Mouse (Mus musculus): ENCODE results near the gene Trim34b. TPM values are rescaled to one million over a fixed set of nuclear protein-coding genes. Genes with fewer than 3 reads are reported as not detected.

The Trim34b gene
- polyA plus RNA-seq, 1 experiment = not detected

- Histone ChIP-seq H3K4me3 (ENCODE audit: insufficient read depth, poor library complexity, severe bottlenecking) (no peak overlapping the region), H3K27me3 (ENCODE audit: control insufficient read depth, insufficient read depth, insufficient read length) (no peaks in the 10 kb centered on the region), H3K79me2 (ENCODE audit: control insufficient read depth, insufficient read depth) (no peaks in the 10 kb centered on the region), H3K36me3 (ENCODE audit: control insufficient read depth, insufficient read depth) (no peaks in the 10 kb centered on the region), H3K79me3 (ENCODE audit: low read depth) (no peaks in the 10 kb centered on the region), H3ac (ENCODE audit: control insufficient read depth, insufficient read length, low read depth) (no peak overlapping the region)
- no peak for TF ChIP-seq MAX (IDR thresholded peaks at IDR 0.05)
- no peak for TF ChIP-seq FOSL1 (IDR thresholded peaks at IDR 0.05; ENCODE audit: insufficient read depth, low read length, poor library complexity, severe bottlenecking)
- no peak for TF ChIP-seq CEBPB (IDR thresholded peaks at IDR 0.05; ENCODE audit: low read depth)
- TF ChIP-seq USF1 (IDR thresholded peaks at IDR 0.05; ENCODE audit: low read depth) = no peak
- no peak for TF ChIP-seq MYOD1 (IDR thresholded peaks at IDR 0.05; ENCODE audit: control insufficient read depth, insufficient read length, low read depth)
- TF ChIP-seq MYOG (IDR thresholded peaks at IDR 0.05; ENCODE audit: control insufficient read depth, extremely low read depth, insufficient read length) = no peak
- TF ChIP-seq CTCF (IDR thresholded peaks at IDR 0.05; ENCODE audit: control insufficient read depth, insufficient read depth, insufficient read length) = no peak
These were observed 37.1 kb downstream of the Trim34b start for GRCm38 (mm10) chr7:104366339-104366738.

DNA sequence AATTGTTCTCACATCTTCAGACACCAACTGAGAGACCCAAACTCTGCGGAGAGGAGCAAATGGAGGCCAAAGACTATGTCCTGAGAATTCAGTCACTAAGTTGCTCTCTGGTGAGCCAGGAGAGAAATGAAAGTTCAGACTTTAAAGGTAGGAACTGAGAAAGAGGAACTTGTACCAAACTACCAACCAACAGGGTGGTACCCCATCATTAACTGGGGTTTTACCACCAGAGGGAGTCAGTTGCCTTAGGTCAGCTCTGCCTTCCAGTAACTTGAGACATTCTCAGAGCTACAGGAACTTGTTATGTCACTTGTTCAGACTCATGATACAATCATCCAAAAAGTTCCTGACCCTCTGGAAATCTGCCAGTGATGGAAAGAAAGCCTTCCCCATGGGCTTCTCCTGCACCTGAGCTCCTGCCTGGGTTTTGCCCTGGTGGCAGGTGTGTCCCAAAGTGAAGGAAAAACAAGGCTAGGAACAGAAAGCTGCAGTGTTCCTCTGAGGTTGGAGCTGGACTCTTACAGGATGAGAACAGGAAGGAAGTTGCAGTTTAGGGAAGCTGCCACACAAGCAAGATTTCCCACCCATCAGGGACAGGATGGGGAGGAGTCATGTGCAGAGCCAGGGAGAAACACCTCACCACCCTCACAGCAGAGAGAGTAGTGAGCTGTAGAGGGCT lies 40.6 kb downstream of the Trim34b start, which contains the start of gene Trim30b:
Gene Trim30b, minus strand, starts transcription at position 149 of the 679 bp plus-strand sequence.
- no peaks in the 10 kb centered on the region for H3K79me2 ChIP-seq (ENCODE audit: control insufficient read depth, insufficient read depth)
- no peaks in the 10 kb centered on the region for H3K36me3 ChIP-seq (ENCODE audit: control insufficient read depth, insufficient read depth)
- TF ChIP-seq CTCF (IDR thresholded peaks at IDR 0.05; ENCODE audit: control insufficient read depth, insufficient read depth, insufficient read length) (no peak), MYOD1 (IDR thresholded peaks at IDR 0.05; ENCODE audit: control insufficient read depth, insufficient read length, low read depth) (no peak), MAX (IDR thresholded peaks at IDR 0.05) (no peak), CEBPB (IDR thresholded peaks at IDR 0.05; ENCODE audit: low read depth) (no peak), MYOG (IDR thresholded peaks at IDR 0.05; ENCODE audit: control insufficient read depth, extremely low read depth, insufficient read length) (no peak), USF1 (IDR thresholded peaks at IDR 0.05; ENCODE audit: low read depth) (no peak), FOSL1 (IDR thresholded peaks at IDR 0.05; ENCODE audit: insufficient read depth, low read length, poor library complexity, severe bottlenecking) (no peak)
- H3ac ChIP-seq (ENCODE audit: control insufficient read depth, insufficient read length, low read depth) = no peak within 1 kb of the TSS
- H3K79me3 ChIP-seq (ENCODE audit: low read depth) = no peaks in the 10 kb centered on the region
- no peak within 1 kb of the TSS for H3K4me3 ChIP-seq (ENCODE audit: insufficient read depth, poor library complexity, severe bottlenecking)
- no peaks in the 10 kb centered on the region for H3K27me3 ChIP-seq (ENCODE audit: control insufficient read depth, insufficient read depth, insufficient read length)

Other genes starting within 250 kb of the Trim34b start
- not detected for gene Olfr645, start 244.0 kb upstream of the Trim34b start, polyA plus RNA-seq (2012; fragmentation: generic; extraction: Trizol)
- not detected for gene Olfr646, start 224.6 kb upstream of the Trim34b start, polyA plus RNA-seq (2012; fragmentation: generic; extraction: Trizol)
- not detected for gene Ubqln5, start 199.6 kb upstream of the Trim34b start, polyA plus RNA-seq (2012; fragmentation: generic; extraction: Trizol)
- not detected for gene Olfr643, start 192.1 kb upstream of the Trim34b start, polyA plus RNA-seq (2012; fragmentation: generic; extraction: Trizol)
- gene Ubqln3, start 186.2 kb upstream of the Trim34b start, polyA plus RNA-seq (2012; fragmentation: generic; extraction: Trizol) = not detected
- not detected for gene Ubqlnl, start 178.9 kb upstream of the Trim34b start, polyA plus RNA-seq (2012; fragmentation: generic; extraction: Trizol)
- not detected for gene Olfm5, start 164.6 kb upstream of the Trim34b start, polyA plus RNA-seq (2012; fragmentation: generic; extraction: Trizol)
- gene Olfr648, start 146.1 kb upstream of the Trim34b start, polyA plus RNA-seq (2012; fragmentation: generic; extraction: Trizol) = not detected
- gene Olfr649, start 133.5 kb upstream of the Trim34b start, polyA plus RNA-seq (2012; fragmentation: generic; extraction: Trizol) = not detected
- gene Trim6, start 110.7 kb upstream of the Trim34b start, polyA plus RNA-seq (2012; fragmentation: generic; extraction: Trizol) = 0.05 TPM
- not detected for gene Trim34a, start 85.0 kb upstream of the Trim34b start, polyA plus RNA-seq (2012; fragmentation: generic; extraction: Trizol)
- not detected for gene Trim5, start 41.4 kb upstream of the Trim34b start, polyA plus RNA-seq (2012; fragmentation: generic; extraction: Trizol)
- not detected for gene Trim12a, start 14.0 kb upstream of the Trim34b start, polyA plus RNA-seq (2012; fragmentation: generic; extraction: Trizol)
- 0.08 TPM for gene Trim12c, start 23.9 kb downstream of the Trim34b start, polyA plus RNA-seq (2012; fragmentation: generic; extraction: Trizol)
- gene Trim30b, start 40.4 kb downstream of the Trim34b start, polyA plus RNA-seq (2012; fragmentation: generic; extraction: Trizol) = not detected
- gene Trim30c, start 71.4 kb downstream of the Trim34b start, polyA plus RNA-seq (2012; fragmentation: generic; extraction: Trizol) = not detected
- not detected for gene Trim30a, start 135.7 kb downstream of the Trim34b start, polyA plus RNA-seq (2012; fragmentation: generic; extraction: Trizol)
- not detected for gene Trim30d, start 178.4 kb downstream of the Trim34b start, polyA plus RNA-seq (2012; fragmentation: generic; extraction: Trizol)
- not detected for gene Olfr651, start 220.7 kb downstream of the Trim34b start, polyA plus RNA-seq (2012; fragmentation: generic; extraction: Trizol)
- gene Olfr652, start 231.4 kb downstream of the Trim34b start, polyA plus RNA-seq (2012; fragmentation: generic; extraction: Trizol) = not detected
- gene Olfr653, start 247.8 kb downstream of the Trim34b start, polyA plus RNA-seq (2012; fragmentation: generic; extraction: Trizol) = not detected

All from C2C12 (cell line).